Mouse (Mus musculus) liver, adult (tissue): ENCODE data around the gene Khnyn.

Experiments
- GATA4 ChIP-seq: IDR thresholded peaks from 2 replicates; pipeline ENCODE4 v1.6.1; 2014; ENCODE audit warnings: mild to moderate bottlenecking, low read length; ENCODE audit not compliant: insufficient replicate concordance

Khnyn gene

GRCm38 (mm10) chr14:55929263-55929997 is 44.7 kb downstream of the Khnyn start:
- TF ChIP-seq GATA4, result no peak

- TF ChIP-seq GATA4, result no peak
Observed at GRCm38 (mm10) chr14:55933586-55933985, 48.8 kb downstream of the Khnyn start.

DNA sequence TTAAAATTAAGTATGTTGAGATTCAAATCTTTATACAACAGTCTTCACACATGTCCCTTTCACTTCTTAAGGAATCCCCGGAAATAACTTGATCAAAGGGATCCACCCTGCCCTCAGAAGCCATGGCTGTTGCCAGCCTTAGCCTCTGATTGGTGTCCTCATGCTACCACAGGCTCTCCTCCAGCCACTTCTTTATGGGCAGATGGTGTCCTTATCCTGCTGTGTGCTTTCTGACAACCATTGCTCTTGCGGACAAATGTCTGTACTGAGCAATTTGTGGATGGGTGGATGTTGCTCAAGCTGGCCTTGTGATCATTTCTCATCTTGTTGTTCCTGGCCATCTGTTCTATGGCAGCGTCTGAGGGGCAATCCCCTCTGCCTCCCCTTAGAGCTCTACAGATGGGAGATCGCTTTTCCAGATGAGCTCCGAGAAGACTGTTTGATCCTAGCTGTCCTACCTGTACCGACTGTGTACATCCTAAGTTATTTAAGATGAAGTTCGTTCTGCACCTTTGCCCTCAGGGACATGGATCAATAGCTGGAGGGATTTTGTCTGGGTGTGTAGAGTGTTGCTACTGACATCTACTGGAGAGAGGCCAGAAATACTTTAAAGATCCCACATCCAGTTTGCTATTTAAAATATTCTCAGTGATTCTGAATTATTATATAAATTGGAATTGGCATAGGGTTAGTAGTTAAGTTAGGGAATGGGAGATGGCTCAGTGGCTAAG is 55.5 kb downstream of the Khnyn start:
- no peak for TF ChIP-seq GATA4

- TF ChIP-seq GATA4, result no peak
Observed at GRCm38 (mm10) chr14:55943601-55944000, 58.9 kb downstream of the Khnyn start.

DNA sequence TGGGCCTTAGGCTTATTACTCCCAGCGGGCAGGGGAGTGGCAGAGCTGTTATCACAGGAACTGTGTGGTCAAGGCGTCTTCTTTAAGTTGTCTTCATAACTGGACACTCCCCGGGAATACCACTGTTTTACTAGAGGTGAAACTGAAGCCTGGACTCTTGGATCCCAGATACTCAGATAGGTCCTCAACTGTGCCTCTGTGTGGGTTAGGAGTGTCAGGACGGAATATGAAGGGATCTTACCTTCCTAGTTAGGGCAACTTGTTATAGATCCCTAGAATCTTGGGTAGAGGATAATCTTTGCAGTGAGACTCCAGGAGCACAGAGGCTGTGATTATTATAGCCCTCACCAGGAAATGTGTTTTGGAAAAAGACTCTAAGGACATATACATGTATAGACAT is 59.8 kb downstream of the Khnyn start, which contains the start of gene Cma1:
Cma1 (minus strand) TSS at position 101 of the 400 bp plus-strand sequence.
- no peak for TF ChIP-seq GATA4

DNA sequence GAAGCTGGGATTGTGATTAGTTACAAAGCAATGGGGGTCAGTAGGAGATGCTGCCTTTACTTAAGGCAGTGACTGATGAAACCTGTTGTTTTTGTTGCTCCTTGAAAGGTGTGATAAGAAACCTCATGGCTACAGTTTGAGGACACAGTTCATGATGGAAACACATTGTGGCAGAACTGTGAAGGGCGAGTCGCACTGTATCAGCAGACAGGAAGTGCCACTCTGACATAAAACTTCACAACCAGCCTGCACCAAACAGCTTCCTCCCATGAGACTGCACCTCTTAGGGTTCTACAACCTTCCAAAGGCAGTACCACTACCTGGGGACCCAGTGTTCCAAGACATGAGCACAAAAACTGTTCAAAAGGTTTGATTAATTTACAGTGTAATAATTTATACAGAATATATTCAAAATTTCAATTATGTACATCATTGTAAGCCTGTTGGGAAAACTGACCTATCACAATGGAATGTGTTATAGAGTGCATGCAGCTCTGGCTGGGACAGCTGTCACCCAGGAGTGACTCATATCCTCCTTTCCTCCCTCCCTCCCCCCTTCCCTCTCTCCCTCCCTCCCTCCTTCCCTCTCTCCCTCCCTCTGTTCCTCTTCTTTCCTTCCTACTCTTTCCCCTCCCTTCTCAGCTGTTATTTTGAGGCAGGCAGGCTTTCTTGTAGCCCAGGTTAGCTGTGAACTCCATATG is 61.7 kb downstream of the Khnyn start:
- TF ChIP-seq GATA4, result no peak
